Mouse (Mus musculus) liver, postnatal 0 days (tissue): ENCODE data around the gene Slc24a3.

Source experiments
- CTCF ChIP-seq: sonication (generic); IDR thresholded peaks from 2 replicates; pipeline ENCODE4 v1.5.1; 2016; ENCODE audit warnings: antibody characterized with exemption, low read depth
- EP300 ChIP-seq: IDR thresholded peaks from 2 replicates; pipeline ENCODE4 v1.6.1; 2016; ENCODE audit warnings: antibody characterized with exemption, low read depth, mild to moderate bottlenecking

DNA sequence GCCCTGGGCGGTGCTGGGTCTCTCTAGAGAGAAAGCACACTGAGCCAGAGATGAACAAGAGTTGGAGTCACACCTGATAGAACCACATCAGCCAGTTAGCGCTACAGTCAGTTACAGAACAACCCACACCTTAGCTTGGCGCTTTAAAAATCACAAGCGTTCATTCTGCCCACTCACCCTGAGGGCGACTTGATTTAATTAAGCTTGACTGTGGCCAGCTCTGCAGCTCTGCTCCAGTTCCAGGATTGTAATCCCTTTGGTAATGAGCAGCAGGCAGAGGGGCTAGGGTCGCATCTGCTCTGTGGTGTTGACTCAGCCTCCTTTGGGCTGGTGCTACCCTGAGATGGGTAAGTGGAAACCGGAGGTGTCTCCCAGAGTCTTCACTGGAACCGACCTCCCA lies 446.2 kb downstream of the Slc24a3 start:
- TF ChIP-seq CTCF: no peak
- no peak for TF ChIP-seq EP300
